Comparison of ENCODE assay signal across 18 mouse cellular contexts in the genomic region with DNA sequence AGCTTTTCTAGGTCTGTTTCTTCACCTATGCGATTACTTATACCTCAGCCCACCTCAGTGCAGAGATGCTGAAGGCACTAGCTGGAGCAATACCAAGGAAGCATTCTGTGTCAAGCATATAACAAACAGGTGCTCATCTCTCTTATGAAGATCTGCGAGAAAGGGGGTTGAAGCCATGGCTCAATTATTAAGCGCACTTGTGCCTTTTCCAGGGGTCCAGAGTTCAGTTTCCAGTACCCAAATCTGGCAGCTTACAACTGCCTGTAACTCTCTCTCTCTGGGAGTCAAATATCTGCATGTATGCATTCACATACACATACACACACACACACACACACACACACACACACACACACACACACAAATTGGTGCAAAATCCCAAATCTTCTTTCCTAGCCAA.
DNase-seq lines count a peak whose midpoint lies in the region; ATAC-seq and TF ChIP-seq lines count a peak whose summit lies in the region.
"Had no signal": no experiment of that assay in that cellular context is flagged by ENCODE, and none has a peak within 500 bp of the region (broad histone marks: within the 10 kb centered on the region; RNA-seq: fewer than 3 reads in every experiment).

No protein-coding gene starts in this region.

- H3K4me2 ChIP-seq in embryonic facial prominence, embryonic 14.5 days (ENCODE audit: low read depth, low read length): no peak overlapping the region
- no peak overlapping the region for H3K4me2 ChIP-seq in intestine, embryonic 15.5 days (replicated peaks)
- no peak overlapping the region for H3K4me2 ChIP-seq in intestine, embryonic 16.5 days (ENCODE audit: low read depth, low read length)
- H3K4me2 ChIP-seq in liver, embryonic 14.5 days (ENCODE audit: low read depth): peak overlapping the region; percentile 8; the same call in 1 of the 2 replicates
- no peak overlapping the region for H3K4me2 ChIP-seq in liver, embryonic 12.5 days
- peak overlapping the region; percentile 10 for H3K4me2 ChIP-seq in liver, embryonic 15.5 days
- H3K4me2 ChIP-seq: embryonic facial prominence, embryonic 12.5 days; midbrain, embryonic 12.5 days had no signal

- DNase-seq in embryonic facial prominence, embryonic 14.5 days (ENCODE audit: low spot score): no peak
- no peak for DNase-seq in embryonic facial prominence, embryonic 10.5 days (ENCODE audit: low spot score)
- DNase-seq in liver, embryonic 14.5 days (ENCODE audit: low read depth in 3 of 3, low spot score in 3 of 3): no peak
- DNase-seq: adrenal gland, postnatal 14 days; gastrocnemius, postnatal 36 days; right cerebral cortex, postnatal 4 days had no signal

- 0 out of 2 replicates have a peak overlapping the region, but pooled peaks have one; percentile 11 for H3K9ac ChIP-seq in embryonic facial prominence, embryonic 14.5 days (ENCODE audit: low read depth, low read length)
- H3K9ac ChIP-seq in intestine, embryonic 15.5 days: no peak overlapping the region
- no peak overlapping the region for H3K9ac ChIP-seq in intestine, embryonic 16.5 days (ENCODE audit: low read depth, low read length)
- H3K9ac ChIP-seq in liver, embryonic 14.5 days (replicated peaks): no peak overlapping the region
- H3K9ac ChIP-seq in liver, embryonic 12.5 days: no peak overlapping the region
- H3K9ac ChIP-seq in liver, embryonic 15.5 days: no peak overlapping the region
- H3K9ac ChIP-seq: embryonic facial prominence, embryonic 12.5 days; midbrain, embryonic 12.5 days had no signal

- no peaks in the 10 kb centered on the region for H3K9me3 ChIP-seq in embryonic facial prominence, embryonic 14.5 days (ENCODE audit: control insufficient read depth, low read length)
- H3K9me3 ChIP-seq in embryonic facial prominence, embryonic 10.5 days: no peaks in the 10 kb centered on the region
- H3K9me3 ChIP-seq in intestine, embryonic 15.5 days: no peaks in the 10 kb centered on the region
- H3K9me3 ChIP-seq in intestine, embryonic 16.5 days (ENCODE audit: control insufficient read depth, low read length): no peaks in the 10 kb centered on the region
- no peaks in the 10 kb centered on the region for H3K9me3 ChIP-seq in liver, embryonic 14.5 days (ENCODE audit: control insufficient read depth, low read length)
- H3K9me3 ChIP-seq in liver, embryonic 12.5 days (replicated peaks): no peaks in the 10 kb centered on the region
- no peaks in the 10 kb centered on the region for H3K9me3 ChIP-seq in liver, embryonic 15.5 days (replicated peaks)
- H3K9me3 ChIP-seq: embryonic facial prominence, embryonic 12.5 days; G1E; heart, embryonic 10.5 days; limb, embryonic 10.5 days; midbrain, embryonic 12.5 days had no signal

- no peak overlapping the region for H3K27ac ChIP-seq in embryonic facial prominence, embryonic 14.5 days (replicated peaks; ENCODE audit: low read depth, low read length)
- no peak overlapping the region for H3K27ac ChIP-seq in embryonic facial prominence, embryonic 10.5 days (replicated peaks)
- H3K27ac ChIP-seq in intestine, embryonic 15.5 days: no peak overlapping the region
- H3K27ac ChIP-seq in intestine, embryonic 16.5 days (ENCODE audit: low read length): no peak overlapping the region
- H3K27ac ChIP-seq in liver, embryonic 14.5 days: no peak overlapping the region
- H3K27ac ChIP-seq in liver, embryonic 12.5 days: no peak overlapping the region
- H3K27ac ChIP-seq in liver, embryonic 15.5 days (replicated peaks): no peak overlapping the region
- H3K27ac ChIP-seq: embryonic facial prominence, embryonic 12.5 days; heart, embryonic 10.5 days; limb, embryonic 10.5 days; midbrain, embryonic 12.5 days had no signal

- no peak for TF ChIP-seq EP300 in liver, embryonic 14.5 days (IDR thresholded peaks at IDR 0.05; ENCODE audit: low read depth)

- no peak for TF ChIP-seq CTCF in liver, embryonic 14.5 days (IDR thresholded peaks at IDR 0.05; ENCODE audit: low read depth)

- no peak for ATAC-seq in embryonic facial prominence, embryonic 14.5 days (ENCODE audit: low read depth)
- 0 out of 2 replicates have a peak, but pooled peaks have one; percentile 1 for ATAC-seq in intestine, embryonic 15.5 days
- ATAC-seq in intestine, embryonic 16.5 days: no peak; the same call in 1 of the 2 replicates
- ATAC-seq in liver, embryonic 14.5 days (ENCODE audit: insufficient read depth): no peak
- no peak for ATAC-seq in liver, embryonic 12.5 days
- ATAC-seq in liver, embryonic 15.5 days (ENCODE audit: insufficient read depth): no peak
- ATAC-seq in inflammation-experienced regulatory T-cells, adult 6 months: no peak
- ATAC-seq: activated CD4-positive, CD25-positive, alpha-beta regulatory T cell, adult 4 months; forebrain, embryonic 16.5 days had no signal

- WGBS in embryonic facial prominence, embryonic 14.5 days: 86% methylated on average over 3 of the region's 3 CpGs
- WGBS in embryonic facial prominence, embryonic 10.5 days: 91% methylated on average over 3 of the region's 3 CpGs
- 74% methylated on average over 3 of the region's 3 CpGs for WGBS in intestine, embryonic 15.5 days
- WGBS in intestine, embryonic 16.5 days: 82% methylated on average over 3 of the region's 3 CpGs
- WGBS in liver, embryonic 14.5 days (ENCODE audit: insufficient replicate concordance): 57% methylated on average over 3 of the region's 3 CpGs
- WGBS in liver, embryonic 12.5 days (ENCODE audit: insufficient replicate concordance): 83% methylated on average over 3 of the region's 3 CpGs
- 64% methylated on average over 3 of the region's 3 CpGs for WGBS in liver, embryonic 15.5 days (ENCODE audit: insufficient replicate concordance)

- 0 out of 2 replicates have a peak, but pooled peaks cover 9% of the 10 kb centered on the region for H3K36me3 ChIP-seq in embryonic facial prominence, embryonic 14.5 days (ENCODE audit: control insufficient read depth, insufficient read depth, low read length)
- H3K36me3 ChIP-seq in embryonic facial prominence, embryonic 10.5 days (replicated peaks): peaks cover 41% of the 10 kb centered on the region
- no peaks in the 10 kb centered on the region; the same call in 1 of the 2 replicates for H3K36me3 ChIP-seq in intestine, embryonic 15.5 days
- H3K36me3 ChIP-seq in intestine, embryonic 16.5 days (ENCODE audit: control insufficient read depth, insufficient read depth, low read length): no peaks in the 10 kb centered on the region
- no peaks in the 10 kb centered on the region for H3K36me3 ChIP-seq in liver, embryonic 14.5 days (replicated peaks; ENCODE audit: control insufficient read depth, insufficient read depth, low read depth)
- H3K36me3 ChIP-seq in liver, embryonic 12.5 days: no peaks in the 10 kb centered on the region
- H3K36me3 ChIP-seq in liver, embryonic 15.5 days (replicated peaks): no peaks in the 10 kb centered on the region
- H3K36me3 ChIP-seq: G1E; heart, embryonic 10.5 days had no signal

- no peaks in the 10 kb centered on the region for H3K27me3 ChIP-seq in embryonic facial prominence, embryonic 14.5 days (replicated peaks; ENCODE audit: control insufficient read depth, insufficient read depth, low read length)
- H3K27me3 ChIP-seq in embryonic facial prominence, embryonic 10.5 days (replicated peaks; ENCODE audit: low read depth, poor library complexity, severe bottlenecking): no peaks in the 10 kb centered on the region
- no peaks in the 10 kb centered on the region for H3K27me3 ChIP-seq in intestine, embryonic 15.5 days (replicated peaks)
- H3K27me3 ChIP-seq in intestine, embryonic 16.5 days (replicated peaks; ENCODE audit: control insufficient read depth, insufficient read depth, low read length): no peaks in the 10 kb centered on the region
- no peaks in the 10 kb centered on the region for H3K27me3 ChIP-seq in liver, embryonic 14.5 days (ENCODE audit: control insufficient read depth, insufficient read depth, low read length)
- no peaks in the 10 kb centered on the region for H3K27me3 ChIP-seq in liver, embryonic 12.5 days (replicated peaks)
- H3K27me3 ChIP-seq in liver, embryonic 15.5 days: no peaks in the 10 kb centered on the region
- H3K27me3 ChIP-seq: embryonic facial prominence, embryonic 12.5 days; midbrain, embryonic 12.5 days had no signal

- no peak overlapping the region for H3K4me3 ChIP-seq in embryonic facial prominence, embryonic 14.5 days (ENCODE audit: low read depth, low read length)
- H3K4me3 ChIP-seq in embryonic facial prominence, embryonic 10.5 days: no peak overlapping the region
- H3K4me3 ChIP-seq in intestine, embryonic 15.5 days (replicated peaks): no peak overlapping the region
- no peak overlapping the region for H3K4me3 ChIP-seq in intestine, embryonic 16.5 days (ENCODE audit: low read length)
- no peak overlapping the region for H3K4me3 ChIP-seq in liver, embryonic 14.5 days (ENCODE audit: insufficient read depth in 1 of 2, low read depth in 2 of 2, low read length in 2 of 2)
- H3K4me3 ChIP-seq in liver, embryonic 12.5 days: no peak overlapping the region
- no peak overlapping the region for H3K4me3 ChIP-seq in liver, embryonic 15.5 days (replicated peaks)
- H3K4me3 ChIP-seq: embryonic facial prominence, embryonic 12.5 days; heart, embryonic 10.5 days; limb, embryonic 10.5 days; midbrain, embryonic 12.5 days had no signal

- H3K4me1 ChIP-seq in embryonic facial prominence, embryonic 14.5 days (ENCODE audit: control insufficient read depth, insufficient read depth, low read length): peaks cover 46% of the 10 kb centered on the region
- peaks cover 48% of the 10 kb centered on the region for H3K4me1 ChIP-seq in embryonic facial prominence, embryonic 10.5 days
- peaks cover 31% of the 10 kb centered on the region for H3K4me1 ChIP-seq in intestine, embryonic 15.5 days (replicated peaks)
- H3K4me1 ChIP-seq in intestine, embryonic 16.5 days (ENCODE audit: control insufficient read depth, insufficient read depth, low read length): peaks cover 16% of the 10 kb centered on the region
- 0 out of 4 replicates have a peak, but pooled peaks cover 0 to 3% of the 10 kb centered on the region in 2 experiments for H3K4me1 ChIP-seq in liver, embryonic 14.5 days (replicated peaks; ENCODE audit: control insufficient read depth in 2 of 2, insufficient read depth in 2 of 2, low read length in 1 of 2)
- peaks cover 10% of the 10 kb centered on the region; the same call in 1 of the 2 replicates for H3K4me1 ChIP-seq in liver, embryonic 12.5 days
- peaks cover 21% of the 10 kb centered on the region for H3K4me1 ChIP-seq in liver, embryonic 15.5 days (replicated peaks)

Comparison
In these comparisons a context has a peak if more than half of its experiments do, and no peak if none do; other contexts are left out.
1. H3K4me2 ChIP-seq: peak in liver, embryonic 14.5 days (single experiment) and liver, embryonic 15.5 days (single experiment); none in embryonic facial prominence, embryonic 14.5 days (single experiment), intestine, embryonic 15.5 days (single experiment), intestine, embryonic 16.5 days (single experiment) and liver, embryonic 12.5 days (single experiment).